Mouse (Mus musculus) hindbrain, postnatal 0 days (tissue): ENCODE measurements around the gene Ncoa1. TPM values are rescaled to one million over a fixed set of nuclear protein-coding genes. Genes with fewer than 3 reads are reported as not detected.
A peak's percentile ranks its signal among the peaks of the same experiment; 100 is the strongest.

Source experiments
- ATAC-seq: fragments of 200-750 bp; cut with Nextera tagmentation; 2 replicates; pipeline ENCODE4 v1.8.0; 2017; ENCODE audit warnings: mild to moderate bottlenecking, moderate TSS enrichment, moderate library complexity
- DNase-seq: peaks from one replicate; pipeline ENCODE4 v3.0.0-alpha.2; 2015; ENCODE audit warnings: low spot score
- H3K27ac ChIP-seq: fragments of 300-500 bp; sonication (generic); 2 replicates; pipeline ENCODE4 v1.5.1; 2014; ENCODE audit warnings: mild to moderate bottlenecking
- H3K27me3 ChIP-seq: fragments of 300-500 bp; sonication (generic); 2 replicates; pipeline ENCODE4 v1.6.1; 2014; ENCODE audit warnings: low read length, mixed read lengths; ENCODE audit not compliant: insufficient read depth
- H3K36me3 ChIP-seq: fragments of 300-500 bp; sonication (generic); 2 replicates; pipeline ENCODE4 v1.6.1; 2014; ENCODE audit warnings: low read length, mixed read lengths; ENCODE audit not compliant: insufficient read depth
- H3K4me1 ChIP-seq: fragments of 300-500 bp; sonication (generic); 2 replicates; pipeline ENCODE4 v1.6.1; 2014; ENCODE audit warnings: antibody characterized with exemption, low read length, mixed read lengths; ENCODE audit not compliant: insufficient read depth
- H3K4me2 ChIP-seq: fragments of 300-500 bp; sonication (generic); 2 replicates; pipeline ENCODE4 v1.6.1; 2014; ENCODE audit warnings: low read depth, mild to moderate bottlenecking, low read length, moderate library complexity, mixed read lengths
- H3K4me3 ChIP-seq: fragments of 300-500 bp; sonication (generic); 2 replicates; pipeline ENCODE4 v1.5.1; 2014; ENCODE audit warnings: low read length
- H3K9ac ChIP-seq: fragments of 300-500 bp; sonication (generic); replicated peaks from 2 replicates; pipeline ENCODE4 v1.6.1; 2014; ENCODE audit warnings: mild to moderate bottlenecking, low read length, moderate library complexity, mixed read lengths
- H3K9me3 ChIP-seq: fragments of 300-500 bp; sonication (generic); 2 replicates; pipeline ENCODE4 v1.6.1; 2016; ENCODE audit warnings: low read length, mixed read lengths
- CTCF ChIP-seq: IDR thresholded peaks from 2 replicates; pipeline ENCODE4 v1.5.1; 2016; ENCODE audit warnings: antibody characterized with exemption, control low read depth, low read depth
- WGBS: fragments of 180-500 bp; shearing (Covaris S2); extraction: QIAGEN DNeasy Blood & Tissue Kit; methylation state at CpG from one replicate; pipeline ENCODE4 v1.1.7; 2014; 5-methylcytosine and 5-hydroxymethylcytosine counted together
- polyA plus RNA-seq: library from polyadenylated mRNA; unstranded; fragments of >200 nt; fragmentation: Nextera tagmentation; extraction: Ambion mirVana; gene quantifications from 2 replicates; pipeline ENCODE4 v1.2.1, GENCODE M21; 2015
- total RNA-seq: library from RNA; depleted of rRNA; stranded (reverse); fragments of >200 nt; gene quantifications from 2 replicates; pipeline ENCODE4 v1.2.3, GENCODE M21; 2014; rRNA removed

Ncoa1 gene
- total RNA-seq (38.5 and 41.9 TPM in 2 replicates), polyA plus RNA-seq (14.2 TPM in 2 replicates)

GRCm38 (mm10) chr12:4476832-4477671 lies at the start of gene Ncoa1:
Ncoa1 (minus strand) TSS chr12:4477182.
- TF ChIP-seq CTCF = peak; percentile 41
- peak within 1 kb of the TSS; percentile 96 for H3K27ac ChIP-seq

GRCm38 (mm10) chr12:4524546-4524945 lies 47.6 kb upstream of the Ncoa1 start:
- TF ChIP-seq CTCF = no peak
- H3K9ac ChIP-seq = no peak overlapping the region
- peak overlapping the region; percentile 75 for H3K27ac ChIP-seq
- no peak overlapping the region for H3K4me3 ChIP-seq
- H3K4me2 ChIP-seq = no peak overlapping the region
- DNase-seq (no peak), ATAC-seq (peak; percentile 34; the same call in 1 of the 2 replicates)
- no peaks in the 10 kb centered on the region for H3K36me3 ChIP-seq
- no peaks in the 10 kb centered on the region for H3K27me3 ChIP-seq
- H3K4me1 ChIP-seq = peaks cover 17% of the 10 kb centered on the region; the same call in 1 of the 2 replicates
- H3K9me3 ChIP-seq = no peaks in the 10 kb centered on the region
- WGBS = 33% methylated on average over 7 of the region's 7 CpGs

More at GRCm38 (mm10) chr12:4476832-4477671, at the start of gene Ncoa1:
- peak within 1 kb of the TSS; percentile 99 for H3K9ac ChIP-seq
- WGBS = 3% methylated on average over 28 of the region's 98 CpGs
- H3K4me2 ChIP-seq = peak within 1 kb of the TSS; percentile 70
- H3K36me3 ChIP-seq = no peaks in the 10 kb centered on the region
- H3K27me3 ChIP-seq = no peaks in the 10 kb centered on the region
- DNase-seq (peak; percentile 72), ATAC-seq (peak; percentile 84)
- H3K4me3 ChIP-seq = peak within 1 kb of the TSS; percentile 99
- peaks cover 7% of the 10 kb centered on the region; the same call in 1 of the 2 replicates for H3K4me1 ChIP-seq
- no peaks in the 10 kb centered on the region for H3K9me3 ChIP-seq

- Histone ChIP-seq H3K27me3 (no peaks in the 10 kb centered on the region), H3K9me3 (no peaks in the 10 kb centered on the region), H3K36me3 (no peaks in the 10 kb centered on the region), H3K4me1 (peaks cover 17% of the 10 kb centered on the region; the same call in 1 of the 2 replicates), H3K4me2 (no peak overlapping the region; the same call in 1 of the 2 replicates), H3K9ac (no peak overlapping the region; the same call in 1 of the 2 replicates), H3K27ac (peak overlapping the region; percentile 75), H3K4me3 (no peak overlapping the region)
- WGBS = 17% methylated on average over 9 of the region's 9 CpGs
- DNase-seq (peak; percentile 65), ATAC-seq (peak; percentile 80)
- no peak for TF ChIP-seq CTCF
These were observed 46.8 kb upstream of the Ncoa1 start for GRCm38 (mm10) chr12:4523688-4524298.

GRCm38 (mm10) chr12:4523208-4523607 lies 46.2 kb upstream of the Ncoa1 start:
- no peak overlapping the region for H3K4me3 ChIP-seq
- no peak for TF ChIP-seq CTCF
- no peaks in the 10 kb centered on the region for H3K9me3 ChIP-seq
- peak; percentile 82 for ATAC-seq
- H3K36me3 ChIP-seq = no peaks in the 10 kb centered on the region
- H3K27me3 ChIP-seq = no peaks in the 10 kb centered on the region
- peak; percentile 84 for DNase-seq
- H3K27ac ChIP-seq = peak overlapping the region; percentile 75
- peak overlapping the region; percentile 28; the same call in 1 of the 2 replicates for H3K9ac ChIP-seq
- peak overlapping the region; percentile 30; the same call in 1 of the 2 replicates for H3K4me2 ChIP-seq
- 12% methylated on average over 10 of the region's 10 CpGs for WGBS
- peaks cover 17% of the 10 kb centered on the region; the same call in 1 of the 2 replicates for H3K4me1 ChIP-seq

- no peaks in the 10 kb centered on the region for H3K27me3 ChIP-seq
- 89% methylated on average over 11 of the region's 11 CpGs for WGBS
- no peak for DNase-seq
- H3K27ac ChIP-seq = no peak overlapping the region
- H3K36me3 ChIP-seq = no peaks in the 10 kb centered on the region
- no peak overlapping the region for H3K9ac ChIP-seq
- H3K9me3 ChIP-seq = no peaks in the 10 kb centered on the region
- ATAC-seq = no peak
- H3K4me2 ChIP-seq = no peak overlapping the region
- TF ChIP-seq CTCF = no peak
- H3K4me1 ChIP-seq = peaks cover 8% of the 10 kb centered on the region; the same call in 1 of the 2 replicates
- H3K4me3 ChIP-seq = no peak overlapping the region
These were observed 42.0 kb upstream of the Ncoa1 start for GRCm38 (mm10) chr12:4518957-4519356.

GRCm38 (mm10) chr12:4509591-4510061 lies 32.6 kb upstream of the Ncoa1 start:
- Histone ChIP-seq H3K4me2 (peak overlapping the region; percentile 40), H3K9ac (0 out of 2 replicates have a peak overlapping the region, but pooled peaks have one; percentile 13), H3K9me3 (no peaks in the 10 kb centered on the region), H3K4me3 (peak overlapping the region; percentile 15), H3K27me3 (no peaks in the 10 kb centered on the region), H3K27ac (peak overlapping the region; percentile 71), H3K4me1 (no peaks in the 10 kb centered on the region), H3K36me3 (no peaks in the 10 kb centered on the region)
- ATAC-seq (peak; percentile 41), DNase-seq (peak; percentile 54)
- WGBS = 36% methylated on average over 12 of the region's 12 CpGs
- TF ChIP-seq CTCF = no peak
